Mouse (Mus musculus) brain, adult 2 months (tissue): ENCODE data around the gene Vmn1r34.
"Not testable (repeated sequence)": the region's sequence is repeated elsewhere in the genome, so short reads cannot be mapped to it uniquely, and the experiment has no call there.

Experiments
- DNase-seq: peaks from one replicate; pipeline ENCODE4 v3.0.0; 2011; ENCODE audit warnings: low read depth, low spot score

Gene Vmn1r34

DNA sequence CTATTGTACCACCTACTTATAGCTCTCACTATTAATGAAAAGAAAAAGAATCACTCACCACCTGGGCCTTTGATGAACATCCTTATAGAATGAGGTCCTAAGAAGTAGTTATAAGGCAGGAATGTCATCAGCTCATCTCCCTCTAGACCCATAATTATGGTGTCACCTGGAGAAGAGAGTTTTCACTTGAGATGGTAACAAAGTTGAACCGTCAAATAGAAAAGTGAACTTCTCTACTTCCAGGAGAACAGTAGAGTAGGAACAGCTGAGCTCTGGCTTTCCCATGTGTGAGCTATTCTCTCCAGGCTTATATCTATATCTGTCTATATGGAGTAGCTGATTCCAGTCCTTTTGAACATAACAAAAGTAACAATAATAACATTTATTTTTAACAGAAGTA, at the start of gene Vmn1r34:
TSS of gene Vmn1r34 (minus strand) at position 101 of the 400 bp plus-strand sequence.
- no peak for DNase-seq

DNA sequence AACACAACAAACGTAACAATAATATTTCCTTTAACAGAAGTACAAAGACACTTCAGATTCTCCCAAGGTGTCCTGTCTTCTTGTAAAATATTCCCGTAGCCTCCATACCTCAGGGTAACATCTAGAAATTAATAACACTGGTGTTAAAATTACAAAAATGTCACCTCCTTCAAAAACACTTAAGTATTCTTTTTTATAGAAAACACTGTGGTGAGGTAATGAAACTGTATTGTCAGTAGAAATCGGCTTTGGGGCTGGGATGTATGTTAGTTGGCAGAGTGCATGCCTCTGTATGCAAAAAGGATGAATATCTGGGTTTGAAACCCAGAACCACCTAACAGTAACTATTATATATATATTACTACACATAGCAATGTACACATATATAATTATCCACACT, 42.1 kb upstream of the Vmn1r34 start, which contains the start of gene Vmn1r35:
TSS of gene Vmn1r35 (minus strand) at position 101 of the 400 bp plus-strand sequence.
- no peak for DNase-seq

DNA sequence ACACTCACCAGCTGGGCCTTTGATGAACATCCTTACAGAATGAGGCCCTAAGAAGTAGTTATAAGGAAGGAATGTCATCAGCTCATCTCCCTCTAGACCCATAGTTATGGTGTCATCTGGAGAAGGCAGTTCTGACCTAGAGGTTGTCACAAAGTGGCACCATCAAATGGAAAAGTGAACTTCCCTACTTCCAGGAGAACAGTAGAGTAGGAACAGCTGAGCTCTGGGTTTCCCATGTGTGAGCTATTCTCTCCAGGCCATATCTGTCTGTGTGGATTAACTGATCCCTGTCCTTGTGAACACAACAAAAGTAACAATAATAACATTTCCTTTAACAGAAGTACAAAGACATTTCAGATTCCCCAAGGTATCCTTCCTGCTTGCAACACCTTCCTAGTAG, 25.5 kb downstream of the Vmn1r34 start, which contains the start of gene Vmn1r33:
TSS of gene Vmn1r33 (minus strand) at position 101 of the 400 bp plus-strand sequence.
- DNase-seq = not testable (repeated sequence)

DNA sequence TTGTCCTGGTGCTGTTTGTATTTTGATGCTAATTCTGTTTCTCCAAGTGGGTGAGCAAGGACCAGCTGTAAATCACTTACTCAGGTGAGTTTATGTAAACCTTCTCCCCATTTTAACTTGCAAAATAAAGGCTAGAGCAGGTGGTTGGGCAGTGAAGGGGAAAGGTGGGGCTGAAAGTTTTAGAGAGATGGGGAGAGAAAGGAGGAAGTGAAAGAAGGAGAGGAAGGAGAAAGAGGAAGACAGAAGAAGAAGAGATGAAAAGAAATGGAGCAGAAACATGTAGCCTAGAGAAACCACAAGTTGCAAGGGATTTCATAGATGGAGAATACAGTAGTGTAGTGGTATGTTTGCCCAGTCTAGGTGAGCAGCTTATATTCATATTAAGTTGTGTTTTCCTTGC, 47.9 kb downstream of the Vmn1r34 start:
- no peak for DNase-seq
